Mouse (Mus musculus) mature B cell (primary cell): ENCODE measurements around the gene Fopnl.

Experiments used
- in situ Hi-C: fragments of 300-500 bp; cut with MboI; formaldehyde crosslinking; loops from 2 replicates; pipeline ENCODE4 v1.14.3; 2019

The Fopnl gene

DNA sequence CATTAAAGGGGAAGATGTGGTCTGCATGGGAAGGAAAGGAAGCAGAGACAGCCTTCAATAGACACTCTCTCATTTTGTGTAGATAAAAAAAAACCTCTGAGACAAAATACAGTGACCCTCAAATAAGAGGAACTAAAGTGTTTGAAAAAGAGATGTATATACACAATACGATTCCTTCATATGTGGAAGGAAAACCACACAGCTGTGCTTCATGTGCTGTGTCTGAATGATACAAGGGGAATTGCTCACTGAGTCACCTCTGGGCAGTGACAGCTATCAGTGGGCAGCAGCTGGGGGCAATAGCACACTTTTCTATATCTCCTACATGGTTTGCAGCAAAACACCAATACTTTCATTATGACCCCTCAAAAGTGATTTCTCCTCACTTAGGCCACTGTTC is 9.8 kb downstream of the Fopnl start:
- in situ Hi-C loops: no loop called here

DNA sequence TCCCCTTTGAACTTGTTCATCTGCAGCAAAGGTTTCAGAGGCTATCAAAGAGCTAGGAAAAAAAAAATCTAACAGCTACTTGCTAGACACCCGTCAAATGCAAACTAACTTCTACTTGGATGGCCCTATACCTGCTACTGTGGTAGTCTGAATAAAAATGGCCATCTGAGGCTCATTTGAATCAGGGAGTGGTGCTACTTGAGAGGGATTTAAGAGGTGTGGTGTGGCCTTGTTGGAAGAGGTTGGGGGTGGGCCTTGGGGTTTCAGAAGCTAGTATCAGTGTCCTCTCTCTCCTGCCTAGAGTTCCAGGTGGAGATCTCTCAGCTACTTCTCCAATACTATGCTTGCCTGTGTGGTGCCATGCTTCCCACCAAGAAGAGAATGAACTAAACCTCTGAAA is 10.8 kb downstream of the Fopnl start:
- in situ Hi-C loops: no loop called here

DNA sequence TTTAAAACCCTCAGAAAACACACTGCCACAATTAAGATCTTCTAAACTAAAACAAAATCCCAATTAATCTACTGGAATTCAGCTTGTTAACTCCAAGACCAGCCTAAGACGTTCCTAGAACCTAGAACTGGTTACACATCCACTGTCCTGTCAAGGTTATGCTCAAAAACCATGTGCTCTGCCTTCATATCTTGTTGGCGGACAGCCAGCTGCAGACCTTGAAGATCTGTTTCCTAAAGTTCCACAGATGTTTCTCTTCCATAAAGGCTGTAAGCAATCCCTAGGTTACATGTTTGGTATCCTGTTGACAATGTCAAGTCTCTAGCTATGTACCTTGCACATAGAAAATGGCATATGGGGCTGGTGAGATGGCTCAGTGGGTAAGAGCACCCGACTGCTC is 12.4 kb downstream of the Fopnl start:
- in situ Hi-C loops: no loop called here

DNA sequence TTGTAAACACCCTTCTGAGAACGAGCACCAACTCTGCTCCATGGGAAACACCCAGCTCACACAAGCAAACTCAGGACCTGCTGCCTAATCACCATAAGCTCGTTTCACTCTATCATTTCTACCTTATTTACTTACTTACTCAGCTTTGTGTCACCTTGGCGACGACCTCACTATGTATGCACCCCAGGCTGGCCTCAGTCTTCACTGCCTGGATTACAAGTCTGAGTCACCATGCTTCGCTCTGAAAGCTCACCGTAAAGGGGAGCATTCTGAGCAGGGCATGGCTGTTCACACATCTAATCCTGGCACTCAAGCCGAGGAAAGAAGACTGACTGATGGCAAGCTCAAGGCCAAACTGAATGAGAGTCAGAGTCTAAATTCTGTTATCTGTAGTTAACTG is 13.5 kb downstream of the Fopnl start:
- in situ Hi-C loops: no loop called here

GRCm38 (mm10) chr16:14303148-14303547 is 14.1 kb downstream of the Fopnl start:
- in situ Hi-C loops: no loop called here

DNA sequence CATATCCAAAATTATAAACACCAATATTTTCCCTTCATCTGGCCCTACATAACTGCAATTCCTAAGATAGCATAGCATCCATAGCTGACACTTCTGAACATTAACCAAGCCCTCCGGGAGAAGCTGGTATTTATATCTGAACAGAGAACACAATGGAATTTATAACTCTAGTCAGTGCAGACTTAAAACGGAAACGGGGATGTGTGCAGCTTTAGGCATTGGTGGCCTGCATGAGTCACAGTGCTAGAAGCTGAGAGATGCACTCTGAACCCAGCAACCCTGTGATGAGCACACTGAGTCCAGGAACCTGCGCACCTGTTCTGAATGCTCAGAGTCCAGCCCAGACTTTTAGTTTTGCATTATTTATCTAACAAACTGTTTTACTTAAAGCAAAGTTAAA is 18.7 kb downstream of the Fopnl start:
- in situ Hi-C loops: no loop called here

DNA sequence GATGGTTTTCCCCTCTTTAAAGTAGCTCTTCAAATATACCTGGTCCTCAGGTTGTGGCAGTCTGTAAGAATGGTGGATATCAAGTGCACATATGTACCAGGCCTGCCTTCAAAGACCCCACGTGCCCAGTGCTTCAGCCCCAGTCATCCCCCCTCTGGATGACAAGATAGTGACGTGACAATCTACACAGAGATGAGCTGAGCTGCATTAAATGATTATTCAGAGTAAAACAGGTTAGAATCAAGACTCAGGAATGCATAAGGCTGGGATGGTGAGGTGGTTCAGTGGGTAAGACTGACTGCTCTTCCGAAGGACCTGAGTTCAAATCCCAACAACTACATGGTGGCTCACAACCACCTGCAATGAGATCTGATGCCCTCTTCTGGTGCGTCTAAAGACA is 19.5 kb downstream of the Fopnl start:
- in situ Hi-C loops: no loop called here

- in situ Hi-C loops: no loop called here
Observed at GRCm38 (mm10) chr16:14297137-14297536, 20.1 kb downstream of the Fopnl start.

DNA sequence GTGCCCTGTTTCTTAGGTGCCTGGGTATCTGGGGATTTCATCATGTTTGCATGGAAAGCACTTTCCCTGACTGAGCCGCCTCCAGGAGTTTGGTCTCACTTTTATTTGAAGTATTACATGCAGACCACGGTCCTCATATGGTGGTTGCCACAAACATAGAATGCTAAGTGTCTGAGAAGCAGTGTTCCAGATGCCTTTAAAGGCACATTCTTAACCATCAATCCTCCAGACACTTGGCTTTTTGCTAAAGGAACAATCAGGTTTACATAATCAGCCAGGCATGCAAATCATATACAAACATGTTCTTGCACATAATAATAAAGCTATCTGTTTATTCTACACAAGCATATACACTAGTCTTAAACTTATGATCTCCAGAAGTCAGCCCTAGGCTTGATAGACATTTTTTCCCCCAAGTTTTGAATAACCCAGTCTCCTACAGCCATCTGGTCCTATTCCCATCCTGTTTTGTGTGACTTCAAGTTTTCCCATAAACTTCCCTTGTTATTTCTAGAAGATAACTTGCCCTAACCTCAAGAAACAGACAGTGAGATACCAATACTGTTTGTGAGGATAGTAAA is 20.6 kb downstream of the Fopnl start:
- in situ Hi-C loops: no loop called here

- in situ Hi-C loops: no loop called here
Observed at GRCm38 (mm10) chr16:14295291-14295690, 21.9 kb downstream of the Fopnl start.

- in situ Hi-C loops: no loop called here
Observed at GRCm38 (mm10) chr16:14292205-14293199, 24.7 kb downstream of the Fopnl start.

GRCm38 (mm10) chr16:14291223-14291622 is 26.0 kb downstream of the Fopnl start, which contains the start of gene Myh11:
Gene Myh11, minus strand, starts transcription at chr16:14291372.
- in situ Hi-C loops: no loop called here

GRCm38 (mm10) chr16:14272374-14272965 is 44.7 kb downstream of the Fopnl start:
- in situ Hi-C loops: no loop called here

- in situ Hi-C loops: no loop called here
Observed at GRCm38 (mm10) chr16:14265203-14265920, 51.8 kb downstream of the Fopnl start.

DNA sequence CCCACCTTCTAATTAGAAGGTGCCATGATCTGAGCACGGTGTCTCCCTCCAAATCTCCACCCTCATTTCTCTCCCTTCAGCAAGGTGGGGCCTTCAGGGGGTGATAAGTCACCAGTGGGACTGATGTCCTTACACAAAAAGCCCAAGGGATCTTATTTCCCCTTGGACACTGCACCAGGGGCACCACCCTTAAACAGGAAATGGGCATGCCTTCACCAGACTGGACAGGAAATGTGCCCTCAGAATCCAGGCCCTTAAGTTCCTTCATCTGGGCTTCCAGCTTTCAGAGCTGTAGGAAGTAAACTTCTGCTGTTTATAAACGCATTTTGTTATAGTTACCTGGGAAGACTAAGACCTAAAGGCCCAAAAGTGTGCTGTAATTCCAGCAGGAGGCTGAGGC is 52.7 kb downstream of the Fopnl start:
- in situ Hi-C loops: no loop called here

- in situ Hi-C loops: no loop called here
Observed at GRCm38 (mm10) chr16:14263241-14263640, 54.0 kb downstream of the Fopnl start.

DNA sequence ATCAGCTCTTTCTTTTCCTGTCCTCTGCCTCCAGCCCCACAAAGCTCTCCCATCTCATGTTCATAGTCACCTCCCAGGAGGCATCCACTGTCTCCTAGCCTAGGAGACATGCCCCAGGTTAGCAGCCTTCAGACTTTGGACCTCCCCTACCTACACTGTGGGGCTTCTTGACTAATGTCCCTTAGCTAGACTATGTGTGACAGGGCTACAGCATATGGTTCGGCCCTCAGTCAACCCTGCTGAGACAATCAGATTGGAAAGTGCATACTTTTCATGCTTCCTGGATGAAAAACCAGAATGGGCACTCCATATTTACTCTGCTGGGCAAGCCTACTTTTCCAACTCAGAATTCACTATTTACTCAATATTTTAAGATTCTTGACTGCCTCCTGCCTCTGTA is 54.8 kb downstream of the Fopnl start:
- in situ Hi-C loops: no loop called here

DNA sequence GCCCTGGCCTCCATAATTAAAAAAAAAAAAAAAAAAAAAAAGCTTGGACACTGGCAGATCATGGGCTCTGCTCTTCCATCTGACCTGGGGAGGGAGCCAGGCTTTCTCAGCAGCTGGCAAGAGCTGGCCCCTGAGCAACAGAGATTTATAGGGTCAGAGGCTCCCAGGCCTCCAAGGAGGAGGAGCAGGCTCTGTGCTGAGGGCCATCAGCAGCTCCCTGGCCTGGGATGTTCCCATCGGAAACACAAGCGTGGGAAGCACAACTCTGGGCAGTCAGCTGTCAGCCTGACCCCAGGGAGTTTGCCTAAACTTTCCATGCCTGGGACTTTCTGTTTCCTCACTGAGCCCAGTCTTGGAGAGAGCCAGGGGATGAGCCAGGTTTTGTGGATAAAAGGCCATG is 58.3 kb downstream of the Fopnl start:
- in situ Hi-C loops: no loop called here

- in situ Hi-C loops: no loop called here
Observed at GRCm38 (mm10) chr16:14253586-14253985, 63.6 kb downstream of the Fopnl start.

DNA sequence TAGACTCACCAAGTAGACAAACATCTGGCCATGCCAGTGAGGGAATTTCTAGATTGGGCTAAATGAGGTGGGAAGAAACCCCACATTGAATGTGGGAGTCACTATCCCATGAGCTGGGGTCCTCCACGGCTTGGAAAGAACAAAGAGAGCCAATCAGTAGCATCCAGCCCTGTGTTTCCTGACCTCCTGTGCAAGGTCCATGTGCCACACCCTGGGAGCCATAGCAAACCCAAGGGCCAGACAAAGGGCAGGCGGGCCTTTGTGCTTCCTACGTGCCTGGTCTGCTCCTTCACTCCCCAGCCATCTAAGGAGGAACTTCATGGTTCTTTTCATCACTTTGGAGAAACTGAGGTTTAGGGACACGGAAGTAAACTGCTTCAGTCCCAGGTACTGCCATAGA is 64.3 kb downstream of the Fopnl start:
- in situ Hi-C loops: no loop called here

DNA sequence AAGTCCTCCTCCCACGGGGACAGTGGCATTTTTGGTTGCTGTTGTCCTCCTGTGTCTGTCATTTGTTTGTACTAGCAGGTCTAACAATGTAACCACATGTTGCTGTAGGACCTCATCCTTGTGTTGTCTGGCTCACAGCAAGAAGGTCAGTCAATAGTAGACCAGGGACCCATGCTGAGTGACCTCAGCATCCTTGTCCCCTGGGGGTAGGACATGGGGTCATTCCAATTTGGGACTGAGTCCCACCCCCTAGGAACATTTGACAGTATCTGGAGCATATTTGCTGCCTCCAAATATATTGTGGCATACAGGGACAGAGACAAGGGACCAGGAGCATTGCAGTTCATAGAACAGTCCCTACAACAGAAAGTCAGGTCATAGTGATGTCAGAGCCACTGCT is 67.3 kb downstream of the Fopnl start:
- in situ Hi-C loops: no loop called here
